Mouse (Mus musculus): ENCODE data around the gene Atad2b.
"Not testable (repeated sequence)": the region's sequence is repeated elsewhere in the genome, so short reads cannot be mapped to it uniquely, and the experiment has no call there.

DNA sequence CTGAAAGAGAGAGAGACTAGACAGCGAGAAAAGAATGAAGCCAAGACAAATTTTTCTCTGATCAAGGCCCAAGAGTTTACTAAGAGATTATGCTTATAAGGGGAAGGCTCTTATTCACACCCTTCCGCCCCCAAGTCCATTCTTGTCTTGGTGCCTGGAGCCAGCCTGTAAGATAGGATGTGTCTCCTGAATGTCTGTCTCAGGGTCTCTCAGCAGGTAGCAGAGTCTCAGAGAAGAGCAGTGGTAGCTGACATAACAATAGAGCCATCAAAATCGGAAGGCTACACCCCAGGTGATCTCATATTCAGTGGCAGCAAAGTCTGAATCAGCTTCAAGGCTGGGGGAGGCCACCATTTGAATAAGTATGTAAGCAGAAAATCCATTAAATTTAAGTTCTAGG, 88.6 kb downstream of the Atad2b start:
- TF ChIP-seq CHD2 (IDR thresholded peaks at IDR 0.05; ENCODE audit: low read depth, low read length); HCFC1 (IDR thresholded peaks at IDR 0.05; ENCODE audit: borderline replicate concordance, insufficient read depth, low read length); ZC3H11A (IDR thresholded peaks at IDR 0.05; ENCODE audit: borderline replicate concordance, low read depth, low read length); ZNF384 (IDR thresholded peaks at IDR 0.05; ENCODE audit: low read depth, low read length): not testable (repeated sequence)

Measured in ES-E14 (cell line).